Mouse (Mus musculus) CH12.LX (cell line): ENCODE data around the gene Jaml. TPM values are rescaled to one million over a fixed set of nuclear protein-coding genes. Genes with fewer than 3 reads are reported as not detected.

Experiments used
- DNase-seq: peaks from one replicate; pipeline ENCODE4 v3.0.0-alpha.2; 2013; ENCODE audit errors: extremely low read depth
- H3K27ac ChIP-seq: 2 replicates; pipeline ENCODE4 v1.5.1; 2012; ENCODE audit warnings: low read depth, mild to moderate bottlenecking, control low read depth, moderate library complexity; ENCODE audit not compliant: insufficient read depth
- H3K27me3 ChIP-seq: replicated peaks from 2 replicates; pipeline ENCODE3; 2012; ENCODE audit warnings: inconsistent platforms
- H3K36me3 ChIP-seq, 2 experiments: replicated peaks in 1 of 2; 2 replicates each; pipeline versions ENCODE3 to v1.6.1; 2012; ENCODE audit warnings: inconsistent platforms in 1 of 2, low read length in 1 of 2, mild to moderate bottlenecking in 1 of 2, mixed read lengths in 1 of 2, moderate library complexity in 1 of 2; ENCODE audit not compliant: control insufficient read depth in 1 of 2, insufficient read depth in 1 of 2
- H3K4me1 ChIP-seq, 2 experiments: 2 replicates each; pipeline ENCODE4 v1.6.1; 2012; ENCODE audit warnings: inconsistent platforms in 1 of 2, moderate library complexity in 1 of 2; ENCODE audit not compliant: insufficient read depth in 2 of 2, control insufficient read depth in 1 of 2
- H3K4me2 ChIP-seq: 2 replicates; pipeline ENCODE4 v1.6.1; 2012; ENCODE audit warnings: low read depth, mild to moderate bottlenecking, control low read depth; ENCODE audit not compliant: poor library complexity, insufficient read depth, severe bottlenecking
- H3K4me3 ChIP-seq, 3 experiments: fragments of 150-350 bp in 1 of 3; sonication (generic) in 1 of 3; replicated peaks in 1 of 3; 2 replicates each; pipeline versions ENCODE3 to v1.5.1; 2011 to 2012; ENCODE audit warnings: low read depth in 2 of 3, low read length in 2 of 3, mild to moderate bottlenecking in 2 of 3, moderate library complexity in 2 of 3, control low read depth in 1 of 3, improper control_type of control experiment in 1 of 3, inconsistent platforms in 1 of 3, mixed read lengths in 1 of 3; ENCODE audit not compliant: poor library complexity in 1 of 3
- H3K79me2 ChIP-seq: replicated peaks from 2 replicates; pipeline ENCODE4 v1.6.1; 2012; ENCODE audit warnings: mild to moderate bottlenecking, moderate library complexity; ENCODE audit not compliant: control insufficient read depth, poor library complexity, insufficient read depth, severe bottlenecking; ENCODE audit errors: extremely low read depth
- H3K9ac ChIP-seq: 2 replicates; pipeline ENCODE4 v1.6.1; 2012; ENCODE audit warnings: low read depth, mild to moderate bottlenecking, control low read depth, moderate library complexity; ENCODE audit not compliant: insufficient read depth
- H3K9me3 ChIP-seq: replicated peaks from 2 replicates; pipeline ENCODE3; 2012; ENCODE audit warnings: low read length, inconsistent platforms, mixed read lengths
- BHLHE40 ChIP-seq: IDR thresholded peaks from 2 replicates; pipeline ENCODE4 v1.6.1; 2011; ENCODE audit warnings: mild to moderate bottlenecking, low read depth, low read length, improper control_type of control experiment
- CHD1 ChIP-seq: IDR thresholded peaks from 2 replicates; pipeline ENCODE4 v1.6.1; 2012; ENCODE audit warnings: low read depth, low read length, improper control_type of control experiment, inconsistent platforms
- CHD2 ChIP-seq: IDR thresholded peaks from 2 replicates; pipeline ENCODE4 v1.6.1; 2011; ENCODE audit warnings: low read length, improper control_type of control experiment
- CTCF ChIP-seq, 2 experiments: IDR thresholded peaks in 1 of 2; conservative IDR thresholded peaks in 1 of 2; 2 replicates each; pipeline ENCODE4 v1.5.1; 2011 to 2012; ENCODE audit warnings: low read depth in 2 of 2, low read length in 2 of 2, improper control_type of control experiment in 1 of 2, inconsistent platforms in 1 of 2, mild to moderate bottlenecking in 1 of 2, moderate library complexity in 1 of 2
- E2F4 ChIP-seq: IDR thresholded peaks from 2 replicates; pipeline ENCODE4 v1.6.1; 2011; ENCODE audit warnings: low read depth, low read length, improper control_type of control experiment; ENCODE audit not compliant: insufficient replicate concordance
- ETS1 ChIP-seq: conservative IDR thresholded peaks from 2 replicates; pipeline ENCODE4 v1.6.1; 2012; ENCODE audit warnings: low read depth, mild to moderate bottlenecking, inconsistent platforms, low read length, improper control_type of control experiment, moderate library complexity
- IRF4 ChIP-seq: IDR thresholded peaks from 2 replicates; pipeline ENCODE4 v1.6.1; 2014; ENCODE audit warnings: low read depth, mild to moderate bottlenecking, inconsistent platforms, low read length, improper control_type of control experiment
- JUN ChIP-seq: IDR thresholded peaks from 2 replicates; pipeline ENCODE4 v1.6.1; 2011; ENCODE audit warnings: low read depth, mild to moderate bottlenecking, low read length, improper control_type of control experiment, moderate library complexity; ENCODE audit not compliant: insufficient read depth
- JUND ChIP-seq: conservative IDR thresholded peaks from 2 replicates; pipeline ENCODE4 v1.6.1; 2011; ENCODE audit warnings: low read depth, low read length, improper control_type of control experiment
- KAT2A ChIP-seq: IDR thresholded peaks from 2 replicates; pipeline ENCODE4 v1.6.1; 2012; ENCODE audit warnings: low read length, improper control_type of control experiment, inconsistent platforms; ENCODE audit not compliant: insufficient replicate concordance
- MAX ChIP-seq: IDR thresholded peaks from 2 replicates; pipeline ENCODE4 v1.6.1; 2011; ENCODE audit warnings: low read length, improper control_type of control experiment
- MAZ ChIP-seq: IDR thresholded peaks from 2 replicates; pipeline ENCODE4 v1.6.1; 2012; ENCODE audit warnings: low read depth, mild to moderate bottlenecking, inconsistent platforms, low read length, improper control_type of control experiment, moderate library complexity
- MEF2A ChIP-seq: IDR thresholded peaks from 2 replicates; pipeline ENCODE4 v1.6.1; 2014; ENCODE audit warnings: low read depth, mild to moderate bottlenecking, inconsistent platforms, low read length, improper control_type of control experiment, borderline replicate concordance
- MXI1 ChIP-seq: IDR thresholded peaks from 2 replicates; pipeline ENCODE4 v1.6.1; 2011; ENCODE audit warnings: mild to moderate bottlenecking, low read depth, low read length, improper control_type of control experiment
- MYC ChIP-seq: IDR thresholded peaks from 2 replicates; pipeline ENCODE4 v1.6.1; 2011; ENCODE audit warnings: low read depth, mild to moderate bottlenecking, improper control_type of control experiment, low read length
- NELFE ChIP-seq: IDR thresholded peaks from 2 replicates; pipeline ENCODE4 v1.6.1; 2011; ENCODE audit warnings: low read depth, low read length, improper control_type of control experiment
- NRF1 ChIP-seq: IDR thresholded peaks from 2 replicates; pipeline ENCODE4 v1.6.1; 2014; ENCODE audit warnings: low read depth, mild to moderate bottlenecking, inconsistent platforms, low read length, improper control_type of control experiment, moderate library complexity
- PAX5 ChIP-seq: IDR thresholded peaks from 2 replicates; pipeline ENCODE4 v1.6.1; 2012; ENCODE audit warnings: low read length, inconsistent platforms, mixed read lengths
- POLR2A ChIP-seq: IDR thresholded peaks from 2 replicates; pipeline ENCODE4 v1.6.1; 2011; ENCODE audit warnings: low read depth, mild to moderate bottlenecking, improper control_type of control experiment, low read length
- POLR2AphosphoS2 ChIP-seq: IDR thresholded peaks from 2 replicates; pipeline ENCODE4 v1.6.1; 2011; ENCODE audit warnings: low read depth, low read length, improper control_type of control experiment
- RAD21 ChIP-seq: IDR thresholded peaks from 2 replicates; pipeline ENCODE4 v1.6.1; 2011; ENCODE audit warnings: low read depth, mild to moderate bottlenecking, low read length, improper control_type of control experiment, moderate library complexity
- RCOR1 ChIP-seq: conservative IDR thresholded peaks from 2 replicates; pipeline ENCODE4 v1.6.1; 2012; ENCODE audit warnings: low read depth, mild to moderate bottlenecking, inconsistent platforms, low read length, improper control_type of control experiment
- SIN3A ChIP-seq: IDR thresholded peaks from 2 replicates; pipeline ENCODE4 v1.6.1; 2012; ENCODE audit warnings: low read length, improper control_type of control experiment, inconsistent platforms
- SMC3 ChIP-seq: IDR thresholded peaks from 2 replicates; pipeline ENCODE4 v1.6.1; 2011; ENCODE audit warnings: low read depth, low read length, improper control_type of control experiment
- TCF12 ChIP-seq: IDR thresholded peaks from 2 replicates; pipeline ENCODE4 v1.6.1; 2014; ENCODE audit warnings: low read depth, mild to moderate bottlenecking, inconsistent platforms, low read length, improper control_type of control experiment
- USF1 ChIP-seq: IDR thresholded peaks from 2 replicates; pipeline ENCODE4 v1.6.1; 2014; ENCODE audit warnings: low read depth, mild to moderate bottlenecking, inconsistent platforms, low read length, improper control_type of control experiment
- ZC3H11A ChIP-seq: IDR thresholded peaks from 2 replicates; pipeline ENCODE4 v1.6.1; 2012; ENCODE audit warnings: low read depth, mild to moderate bottlenecking, inconsistent platforms, low read length, improper control_type of control experiment
- ZKSCAN1 ChIP-seq: IDR thresholded peaks from 2 replicates; pipeline ENCODE4 v1.6.1; 2012; ENCODE audit warnings: low read depth, inconsistent platforms, low read length, improper control_type of control experiment, borderline replicate concordance
- ZNF384 ChIP-seq: IDR thresholded peaks from 2 replicates; pipeline ENCODE4 v1.6.1; 2012; ENCODE audit warnings: low read depth, low read length, improper control_type of control experiment, inconsistent platforms
- dilution Hi-C: fragments of 300-500 bp; cut with MboI; formaldehyde crosslinking; loops from 2 replicates; pipeline ENCODE4 v1.14.3; 2020; ENCODE audit warnings: low sequenced_read_pairs; ENCODE audit not compliant: extremely low pct_unique_long_range_greater_than_20kb, extremely low pct_ligation_motif_present
- in situ Hi-C: fragments of 300-500 bp; cut with MboI; formaldehyde crosslinking; loops from 3 replicates; pipeline ENCODE4 v1.14.3; 2019; ENCODE audit warnings: low sequenced_read_pairs, low pct_ligation_motif_present, low pct_unique_long_range_greater_than_20kb, mixed read lengths
- polyA plus RNA-seq: library from polyadenylated mRNA; unstranded; fragments of >175 nt; gene quantifications from 2 replicates; pipeline ENCODE4 v1.2.1, GENCODE M21; 2012; ENCODE audit warnings: low read depth; ENCODE audit not compliant: insufficient read length
- total RNA-seq, 2 experiments: library from RNA; depleted of rRNA; stranded (reverse); fragments of 300-350 nt in 1 of 2; fragments of >200 nt in 1 of 2; gene quantifications; 2 replicates each; pipeline ENCODE4 v1.2.3; 2012 to 2014

Gene Jaml
- total and polyA plus RNA-seq, 3 experiments: 0.51 to 1.1 (median 0.87) TPM

- in situ Hi-C loops: no loop called here
- Histone ChIP-seq H3K27ac (no peak overlapping the region), H3K36me3 (no peaks in the 10 kb centered on the region), H3K79me2 (no peaks in the 10 kb centered on the region), H3K27me3 (peaks cover 92% of the 10 kb centered on the region), H3K9me3 (no peaks in the 10 kb centered on the region), H3K4me3 (no peak overlapping the region), H3K4me1 (0 out of 4 replicates have a peak, but pooled peaks cover 0 to 4% of the 10 kb centered on the region in 2 experiments), H3K9ac (no peak overlapping the region), H3K4me2 (0 out of 2 replicates have a peak overlapping the region, but pooled peaks have one; percentile 27)
- peak; percentile 64 for DNase-seq
- 0 out of 2 replicates have a peak, but pooled peaks have one; percentile 50 for TF ChIP-seq MAZ
- peak; percentile 98 for TF ChIP-seq ZNF384
- TF ChIP-seq MAX: peak; percentile 73
- TF ChIP-seq KAT2A: 0 out of 2 replicates have a peak, but pooled peaks have one; percentile 18
- peak; percentile 87 to 95 for TF ChIP-seq CTCF (conservative IDR thresholded peaks at IDR 0.05 in 1 of 2, IDR thresholded peaks at IDR 0.05 in 1 of 2; ENCODE audit: low read depth in 2 of 2, low read length in 2 of 2)
- TF ChIP-seq NELFE: peak; percentile 38; the same call in 1 of the 2 replicates
- TF ChIP-seq BHLHE40: no peak; the same call in 1 of the 2 replicates
- peak; percentile 96 for TF ChIP-seq RAD21
- no peak for TF ChIP-seq RCOR1
- TF ChIP-seq JUN: no peak
- no peak for TF ChIP-seq USF1
- no peak for TF ChIP-seq E2F4
- TF ChIP-seq MXI1: 0 out of 2 replicates have a peak, but pooled peaks have one; percentile 27
- TF ChIP-seq IRF4: no peak
- TF ChIP-seq SMC3: peak; percentile 88
- no peak for TF ChIP-seq PAX5
- TF ChIP-seq TCF12: no peak
- 0 out of 2 replicates have a peak, but pooled peaks have one; percentile 15 for TF ChIP-seq JUND
- no peak for TF ChIP-seq CHD2
- no peak for TF ChIP-seq ZKSCAN1
- no peak for TF ChIP-seq CHD1
- TF ChIP-seq POLR2A: no peak
- TF ChIP-seq SIN3A: 0 out of 2 replicates have a peak, but pooled peaks have one; percentile 30
- TF ChIP-seq POLR2AphosphoS2: no peak
- no peak for TF ChIP-seq NRF1
- TF ChIP-seq MEF2A: no peak
- peak; percentile 77 for TF ChIP-seq MYC
- peak; percentile 59 for TF ChIP-seq ZC3H11A
- TF ChIP-seq ETS1: no peak
- dilution Hi-C loops: no loop called here
These were observed 67.2 kb downstream of the Jaml start for GRCm38 (mm10) chr9:45146267-45146597.
